In genomic region chr12:100795390-100796036, GRCm38 (mm10) we compare ENCODE assay signal across 23 mouse cellular contexts. TPM values are rescaled to one million over a fixed set of nuclear protein-coding genes. Genes with fewer than 3 reads are reported as not detected.
A peak's percentile ranks its signal among the peaks of the same experiment; 100 is the strongest.
DNase-seq lines count a peak whose midpoint lies in the region; ATAC-seq and TF ChIP-seq lines count a peak whose summit lies in the region.
"Had no signal": no experiment of that assay in that cellular context is flagged by ENCODE, and none has a peak within 500 bp of the region (broad histone marks: within the 10 kb centered on the region; RNA-seq: fewer than 3 reads in every experiment).

No protein-coding gene starts in this region.

- H3K36me3 ChIP-seq in kidney, embryonic 15.5 days: no peaks in the 10 kb centered on the region
- no peaks in the 10 kb centered on the region for H3K36me3 ChIP-seq in intestine, embryonic 15.5 days
- H3K36me3 ChIP-seq in small intestine, adult 2 months (ENCODE audit: control insufficient read depth, insufficient read depth, low read length): 0 out of 2 replicates have a peak, but pooled peaks cover 2% of the 10 kb centered on the region
- H3K36me3 ChIP-seq: embryonic facial prominence, embryonic 13.5 days; forebrain, embryonic 10.5 days; forebrain, embryonic 15.5 days; heart, embryonic 13.5 days; lung, embryonic 15.5 days; midbrain, embryonic 12.5 days; neural tube, embryonic 12.5 days had no signal

- no peaks in the 10 kb centered on the region for H3K27me3 ChIP-seq in kidney, embryonic 15.5 days
- no peaks in the 10 kb centered on the region for H3K27me3 ChIP-seq in intestine, embryonic 15.5 days (replicated peaks)
- H3K27me3 ChIP-seq in small intestine, adult 2 months (ENCODE audit: control insufficient read depth, insufficient read depth, low read length): no peaks in the 10 kb centered on the region
- H3K27me3 ChIP-seq: embryonic facial prominence, embryonic 13.5 days; forebrain, embryonic 15.5 days; heart, embryonic 13.5 days; lung, embryonic 15.5 days; midbrain, embryonic 12.5 days; neural tube, embryonic 12.5 days had no signal

- no peak for TF ChIP-seq CTCF in small intestine, adult 2 months (IDR thresholded peaks at IDR 0.05; ENCODE audit: extremely low read depth, insufficient read length, insufficient replicate concordance, low read depth, low read length)

- H3K4me3 ChIP-seq in kidney, embryonic 15.5 days (replicated peaks): no peak overlapping the region
- H3K4me3 ChIP-seq in intestine, embryonic 15.5 days (replicated peaks): no peak overlapping the region
- no peak overlapping the region for H3K4me3 ChIP-seq in small intestine, adult 2 months (ENCODE audit: low read depth, low read length)
- H3K4me3 ChIP-seq: embryonic facial prominence, embryonic 13.5 days; forebrain, embryonic 10.5 days; forebrain, embryonic 15.5 days; heart, embryonic 13.5 days; lung, embryonic 15.5 days; midbrain, embryonic 12.5 days; myocyte; neural tube, embryonic 12.5 days had no signal

- H3K4me1 ChIP-seq in kidney, embryonic 15.5 days: no peaks in the 10 kb centered on the region
- no peaks in the 10 kb centered on the region for H3K4me1 ChIP-seq in intestine, embryonic 15.5 days (replicated peaks)
- H3K4me1 ChIP-seq in small intestine, adult 2 months (ENCODE audit: control insufficient read depth, insufficient read depth, insufficient read length, low read length): peaks cover 30% of the 10 kb centered on the region; the same call in 1 of the 2 replicates
- H3K4me1 ChIP-seq: embryonic facial prominence, embryonic 13.5 days; forebrain, embryonic 15.5 days; heart, embryonic 13.5 days; lung, embryonic 15.5 days; midbrain, embryonic 12.5 days; neural tube, embryonic 12.5 days had no signal

- no peak overlapping the region for H3K9ac ChIP-seq in kidney, embryonic 15.5 days
- H3K9ac ChIP-seq in intestine, embryonic 15.5 days: no peak overlapping the region
- H3K9ac ChIP-seq: embryonic facial prominence, embryonic 13.5 days; forebrain, embryonic 15.5 days; heart, embryonic 13.5 days; lung, embryonic 15.5 days; midbrain, embryonic 12.5 days; neural tube, embryonic 12.5 days had no signal

- WGBS in kidney, embryonic 15.5 days: 64% methylated on average over 7 of the region's 7 CpGs
- 55% methylated on average over 7 of the region's 7 CpGs for WGBS in intestine, embryonic 15.5 days
- WGBS in small intestine, adult 2 months: 24% methylated on average over 7 of the region's 7 CpGs

- ATAC-seq in kidney, embryonic 15.5 days (replicated peaks; ENCODE audit: low FRiP score): no peak
- ATAC-seq in intestine, embryonic 15.5 days: peak; percentile 87
- no peak for ATAC-seq in megakaryocyte progenitor cell, adult 5-6 weeks (replicated peaks; ENCODE audit: poor library complexity)
- ATAC-seq: forebrain, embryonic 15.5 days; hindbrain, embryonic 16.5 days had no signal

- no peak for TF ChIP-seq POLR2A in small intestine, adult 2 months (IDR thresholded peaks at IDR 0.05; ENCODE audit: low read depth, low read length)

- no peak overlapping the region for H3K27ac ChIP-seq in kidney, embryonic 15.5 days
- no peak overlapping the region for H3K27ac ChIP-seq in intestine, embryonic 15.5 days
- H3K27ac ChIP-seq in small intestine, adult 2 months (ENCODE audit: insufficient read depth, low read depth, low read length): peak overlapping the region; percentile 91
- H3K27ac ChIP-seq: embryonic facial prominence, embryonic 13.5 days; forebrain, embryonic 10.5 days; forebrain, embryonic 15.5 days; heart, embryonic 13.5 days; lung, embryonic 15.5 days; midbrain, embryonic 12.5 days; neural tube, embryonic 12.5 days had no signal

- H3K4me2 ChIP-seq in kidney, embryonic 15.5 days: no peak overlapping the region
- H3K4me2 ChIP-seq in intestine, embryonic 15.5 days (replicated peaks): no peak overlapping the region
- H3K4me2 ChIP-seq: embryonic facial prominence, embryonic 13.5 days; forebrain, embryonic 15.5 days; heart, embryonic 13.5 days; lung, embryonic 15.5 days; midbrain, embryonic 12.5 days; neural tube, embryonic 12.5 days had no signal

- DNase-seq in kidney, adult 18-20 months: peak; percentile 16
- peak; percentile 11 for DNase-seq in kidney, postnatal 10 days
- DNase-seq in gastrocnemius, adult 8-10 months (ENCODE audit: low spot score in 2 of 2): no peak
- DNase-seq: adrenal gland, postnatal 14 days; cerebellum, adult 11-12 months; cerebellum, postnatal 10 days; heart, postnatal 14 days; liver; right cerebral cortex, adult 18-20 months had no signal

- no peaks in the 10 kb centered on the region for H3K9me3 ChIP-seq in kidney, embryonic 15.5 days (replicated peaks)
- H3K9me3 ChIP-seq in intestine, embryonic 15.5 days: no peaks in the 10 kb centered on the region
- H3K9me3 ChIP-seq: embryonic facial prominence, embryonic 13.5 days; forebrain, embryonic 10.5 days; forebrain, embryonic 15.5 days; heart, embryonic 13.5 days; lung, embryonic 15.5 days; midbrain, embryonic 12.5 days; neural tube, embryonic 12.5 days had no signal

RNA-seq across cellular contexts. Expression of gene Dglucy, which starts 16.7 kb away (rescaled TPM):
- polyA plus RNA-seq in kidney, embryonic 15.5 days (2015; fragmentation: Nextera tagmentation; extraction: Ambion mirVana): 2.6 and 3.0 TPM in 2 replicates
- polyA plus RNA-seq in intestine, embryonic 15.5 days (2015; fragmentation: Nextera tagmentation; extraction: Ambion mirVana): 2.5 TPM in 2 replicates
- polyA plus RNA-seq in small intestine, adult 2 months (2012; rRNA removed): 14.6 and 21.8 TPM in 2 replicates
- 12.5 and 15.1 TPM in 2 replicates for total RNA-seq in megakaryocyte progenitor cell, adult 5-6 weeks (2015)
- total RNA-seq in megakaryocyte progenitor cell, adult 5-6 weeks (2017): 13.1 and 15.3 TPM in 2 replicates
- 10 to 100 TPM; 20.8 to 28.3 (median 26.4) TPM for total RNA-seq in gastrocnemius, adult 8-10 months (2022)
- total RNA-seq: MEL had no signal

Comparison
In these comparisons a context has a peak if more than half of its experiments do, and no peak if none do; other contexts are left out.
1. DNase-seq: peak in kidney, adult 18-20 months (single experiment) and kidney, postnatal 10 days (single experiment); none in gastrocnemius, adult 8-10 months (0 of 2).